Mouse (Mus musculus) large intestine, adult 2 months (tissue): ENCODE data around the gene Atp2a3. TPM values are rescaled to one million over a fixed set of nuclear protein-coding genes. Genes with fewer than 3 reads are reported as not detected.

Source experiments
- DNase-seq: peaks from one replicate; pipeline ENCODE4 v3.0.0-alpha.2; 2012; ENCODE audit warnings: low read depth, low spot score
- WGBS: fragments of 180-500 bp; shearing (Covaris S2); methylation state at CpG from one replicate; pipeline ENCODE4 v1.1.7; 2018; 5-methylcytosine and 5-hydroxymethylcytosine counted together
- polyA plus RNA-seq: library from polyadenylated mRNA; depleted of rRNA; stranded (reverse); fragments of >200 nt; gene quantifications from 2 replicates; pipeline ENCODE4 v1.2.3, GENCODE M21; 2012

Atp2a3 gene
- polyA plus RNA-seq, 1 experiment = 118 TPM

DNA sequence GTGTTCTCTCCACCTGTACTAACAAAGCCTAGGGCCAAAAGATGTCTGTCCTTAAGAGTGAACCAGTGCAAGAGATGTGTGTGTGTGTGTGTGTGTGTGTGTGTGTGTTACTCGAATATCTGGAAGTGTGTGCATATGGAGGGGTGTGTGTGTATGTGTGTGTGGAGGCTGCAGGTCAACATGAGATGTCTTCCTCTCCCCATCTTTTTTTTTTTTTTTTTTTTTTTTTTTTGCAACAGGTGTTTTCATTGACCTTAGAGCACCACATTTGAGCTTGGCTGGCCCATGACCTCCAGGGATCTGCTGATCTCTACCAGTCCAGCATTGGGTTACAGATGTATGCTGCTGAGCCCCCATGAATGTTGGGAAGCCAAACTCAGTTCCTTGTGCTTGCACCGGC is 35.8 kb downstream of the Atp2a3 start:
- WGBS = 86% methylated on average over 2 of the region's 2 CpGs
- no peak for DNase-seq

DNA sequence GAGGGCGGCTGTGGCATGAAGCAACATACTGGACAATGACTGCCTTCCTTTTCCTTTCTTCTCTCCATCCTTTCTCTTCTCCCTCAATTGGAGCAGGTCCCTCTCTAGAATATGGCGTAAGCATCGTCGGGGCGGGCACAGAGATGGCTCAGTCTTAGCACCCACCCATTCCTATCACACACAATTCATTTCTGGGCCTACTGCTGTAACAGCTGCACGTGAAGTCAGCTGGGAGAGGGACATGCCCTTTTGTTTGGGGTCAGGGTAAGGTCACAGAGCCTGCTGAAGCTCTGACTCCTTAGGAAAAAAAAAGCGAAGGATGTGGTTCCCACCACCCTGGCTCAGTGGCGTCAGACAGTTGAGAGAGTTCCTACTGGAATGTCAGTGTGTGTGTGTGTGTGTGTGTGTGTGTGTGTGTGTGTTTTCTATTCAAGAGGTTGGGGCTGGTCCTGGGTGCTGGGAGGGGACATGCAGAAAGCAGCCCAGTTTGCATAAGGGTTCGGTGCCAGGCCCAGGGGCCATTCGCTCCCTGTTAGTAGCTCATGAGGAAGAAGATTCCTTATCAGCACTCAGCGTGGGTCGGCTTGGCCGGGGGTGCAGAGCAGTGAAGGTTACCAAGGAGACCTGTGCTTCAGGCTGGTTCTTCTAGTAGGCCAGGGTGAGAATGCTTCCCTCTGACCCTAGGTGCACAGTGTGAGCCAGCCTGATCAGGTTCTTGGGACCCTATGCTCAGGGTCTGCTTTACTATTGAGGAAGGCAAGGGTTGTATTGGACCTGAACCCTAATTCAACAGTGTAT is 36.8 kb downstream of the Atp2a3 start:
- WGBS = 61% methylated on average over 13 of the region's 13 CpGs
- no peak for DNase-seq

DNA sequence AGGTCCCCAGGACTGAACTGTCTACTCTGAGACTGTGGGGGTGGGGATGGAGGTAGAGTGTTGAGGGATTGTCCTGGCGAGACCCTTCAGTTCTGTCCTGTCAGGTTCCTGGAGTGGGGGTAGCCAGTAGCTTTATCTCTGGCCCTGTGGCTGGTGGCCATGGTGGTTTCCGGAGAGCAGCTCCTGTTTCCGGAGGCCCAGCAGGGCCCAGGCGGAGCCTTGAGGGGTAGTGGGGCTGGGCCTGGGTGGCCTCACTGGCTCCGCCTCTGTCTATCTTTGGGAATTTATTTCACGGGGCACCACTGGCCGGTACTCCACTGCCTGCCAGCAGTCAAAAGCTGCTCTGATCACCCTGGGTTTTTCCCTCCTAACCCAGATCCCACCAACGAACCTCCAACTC is 37.8 kb downstream of the Atp2a3 start, which contains the start of gene P2rx1:
TSS of gene P2rx1 (plus strand) at position 333 of the 400 bp plus-strand sequence.
- 54% methylated on average over 8 of the region's 8 CpGs for WGBS
- DNase-seq = no peak

DNA sequence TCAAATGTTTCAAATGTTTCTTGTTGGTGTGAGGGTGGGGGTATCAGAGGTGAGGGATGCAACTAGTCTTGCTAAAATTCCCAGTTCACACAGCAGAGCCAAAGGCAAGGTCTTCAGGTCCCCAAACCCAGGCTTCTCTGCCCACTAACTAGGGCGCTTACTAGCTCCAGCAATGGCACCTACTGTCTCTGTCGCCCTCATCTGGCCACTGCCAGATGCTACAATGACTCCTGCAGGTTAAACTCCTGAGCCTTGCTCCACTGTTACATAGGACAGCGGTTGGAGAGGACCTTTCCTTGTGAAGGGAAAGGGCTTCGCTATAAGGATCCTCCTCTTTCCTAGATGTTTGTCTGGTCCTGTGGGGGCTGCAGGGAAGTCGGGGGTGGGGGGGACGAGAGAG is 40.1 kb downstream of the Atp2a3 start:
- 11% methylated on average over 6 of the region's 6 CpGs for WGBS

DNA sequence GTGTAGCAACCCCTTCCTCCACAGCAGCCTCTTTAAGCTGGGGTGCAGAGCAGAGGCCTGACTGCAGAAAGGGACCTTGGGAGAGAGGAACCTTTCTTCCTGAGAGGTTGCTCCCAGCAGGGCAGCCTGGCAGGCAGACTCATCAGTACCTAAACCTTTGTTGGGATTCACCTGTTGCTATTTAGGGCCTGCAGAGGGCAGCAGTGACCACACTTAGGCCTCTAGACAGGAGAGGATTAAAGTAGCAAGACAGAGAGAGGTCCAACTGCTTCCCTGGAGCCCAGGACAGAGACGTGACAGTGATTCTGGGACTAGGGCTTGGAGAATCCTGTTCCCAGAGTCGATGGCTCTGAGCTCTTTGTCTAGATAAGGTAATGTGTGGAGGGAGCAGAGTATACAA is 45.4 kb downstream of the Atp2a3 start:
- 3% methylated on average over 2 of the region's 2 CpGs for WGBS
- peak; percentile 69 for DNase-seq

More for the DNA sequence above, 40.1 kb downstream of the Atp2a3 start:
- DNase-seq = peak; percentile 32

DNA sequence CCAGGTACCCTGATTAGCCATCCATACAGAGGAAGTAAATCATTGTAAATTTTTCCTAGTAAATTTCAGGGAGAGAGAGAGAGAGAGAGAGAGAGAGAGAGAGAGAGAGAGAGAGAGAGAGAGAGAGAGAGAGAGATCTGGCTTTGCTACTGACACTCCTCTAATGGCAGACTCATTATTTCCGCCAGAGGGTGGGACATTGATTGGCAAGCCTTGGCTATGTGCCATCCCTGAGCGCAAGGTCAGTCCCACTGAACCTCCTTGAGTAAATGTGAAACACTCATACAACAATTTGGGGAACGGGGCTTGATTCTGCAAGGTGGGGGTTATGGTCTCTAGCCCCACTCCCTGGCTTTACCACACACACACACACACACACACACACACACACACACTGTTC is 46.1 kb downstream of the Atp2a3 start:
- DNase-seq = no peak
- 44% methylated on average over 3 of the region's 3 CpGs for WGBS

DNA sequence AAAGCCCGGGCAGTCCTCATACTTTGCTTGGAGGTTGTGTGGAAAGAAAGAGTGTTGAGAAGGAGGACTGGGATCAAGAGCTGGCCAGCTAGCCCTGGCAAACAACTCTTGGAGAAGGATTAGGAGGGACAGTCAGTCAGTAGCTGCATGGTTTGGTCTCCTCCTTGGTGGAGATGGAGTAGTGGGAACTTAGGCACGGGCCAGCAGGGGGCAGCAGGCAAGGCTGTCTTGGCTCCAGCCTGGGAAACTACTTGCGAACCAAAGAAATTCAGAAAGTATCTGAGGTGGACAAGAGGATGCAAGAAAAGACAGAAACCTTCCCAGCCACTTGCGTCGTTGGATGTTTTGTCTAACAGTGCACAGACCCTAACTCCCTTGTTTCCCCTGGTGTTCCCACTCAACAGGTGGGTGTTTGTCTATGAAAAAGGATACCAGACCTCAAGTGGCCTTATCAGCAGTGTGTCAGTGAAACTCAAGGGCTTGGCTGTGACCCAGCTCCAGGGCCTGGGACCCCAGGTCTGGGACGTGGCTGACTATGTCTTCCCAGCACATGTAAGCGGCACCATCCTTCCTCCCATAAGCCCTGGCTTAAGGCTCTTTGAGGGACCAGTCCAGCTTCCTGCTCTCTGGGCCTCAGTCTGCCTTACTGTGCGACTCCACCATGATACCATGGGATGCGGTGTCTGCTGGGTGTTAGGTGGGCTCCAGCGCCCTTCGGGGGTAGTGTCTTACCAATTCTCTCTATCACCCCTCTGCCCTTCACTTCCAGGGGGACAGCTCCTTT is 46.9 kb downstream of the Atp2a3 start:
- no peak for DNase-seq
- 56% methylated on average over 11 of the region's 11 CpGs for WGBS

DNA sequence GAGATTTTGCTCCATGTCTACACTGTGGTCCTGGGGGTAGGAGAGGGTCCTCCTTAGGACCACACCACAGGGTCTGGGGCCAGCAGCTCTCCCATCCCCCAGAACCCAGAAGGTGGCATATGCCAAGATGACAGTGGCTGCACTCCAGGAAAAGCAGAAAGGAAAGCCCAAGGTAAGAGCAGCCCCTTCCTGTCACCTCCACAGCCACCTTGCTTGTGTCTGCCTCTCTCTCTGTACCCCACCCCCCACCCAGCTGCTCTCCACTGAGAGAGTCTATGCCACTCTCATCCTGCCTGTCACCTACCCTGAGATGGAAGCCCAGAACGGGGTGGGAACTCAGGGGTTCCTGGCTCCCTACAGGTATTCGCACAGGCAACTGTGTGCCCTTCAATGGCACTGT is 47.9 kb downstream of the Atp2a3 start:
- WGBS = 71% methylated on average over 2 of the region's 2 CpGs

DNA sequence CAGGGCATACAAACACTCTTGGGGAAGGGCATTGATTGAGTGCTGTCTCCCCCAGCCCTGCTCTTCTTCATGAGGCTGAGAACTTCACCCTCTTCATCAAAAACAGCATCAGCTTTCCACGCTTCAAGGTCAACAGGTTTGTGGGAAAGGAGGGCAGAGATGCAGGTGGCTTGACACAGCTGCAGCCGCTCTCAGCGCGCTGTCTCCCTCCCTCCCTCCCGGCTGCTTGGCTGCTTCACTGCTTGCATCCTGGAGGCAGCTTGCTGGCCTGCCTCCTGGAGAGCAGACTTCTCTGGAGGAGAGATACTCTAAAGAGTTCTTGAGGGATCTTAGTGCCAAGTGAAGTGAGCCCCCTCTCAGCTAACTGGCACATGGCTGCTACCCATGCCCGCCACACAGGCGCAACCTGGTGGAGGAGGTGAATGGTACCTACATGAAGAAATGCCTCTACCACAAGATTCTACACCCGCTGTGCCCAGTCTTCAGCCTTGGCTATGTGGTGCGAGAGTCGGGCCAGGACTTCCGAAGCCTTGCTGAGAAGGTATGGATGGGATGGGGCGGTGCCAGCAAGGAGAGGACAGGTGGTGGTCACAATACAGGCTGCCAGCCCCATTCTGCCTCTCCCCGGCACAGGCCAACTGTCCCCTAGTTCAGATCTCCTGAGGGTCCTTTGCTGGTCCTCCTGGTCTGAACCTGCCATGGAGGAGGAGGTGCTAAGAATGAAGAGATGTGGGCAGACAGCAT is 48.7 kb downstream of the Atp2a3 start:
- WGBS = 76% methylated on average over 13 of the region's 13 CpGs
- DNase-seq = no peak

More for the DNA sequence above, 47.9 kb downstream of the Atp2a3 start:
- no peak for DNase-seq

DNA sequence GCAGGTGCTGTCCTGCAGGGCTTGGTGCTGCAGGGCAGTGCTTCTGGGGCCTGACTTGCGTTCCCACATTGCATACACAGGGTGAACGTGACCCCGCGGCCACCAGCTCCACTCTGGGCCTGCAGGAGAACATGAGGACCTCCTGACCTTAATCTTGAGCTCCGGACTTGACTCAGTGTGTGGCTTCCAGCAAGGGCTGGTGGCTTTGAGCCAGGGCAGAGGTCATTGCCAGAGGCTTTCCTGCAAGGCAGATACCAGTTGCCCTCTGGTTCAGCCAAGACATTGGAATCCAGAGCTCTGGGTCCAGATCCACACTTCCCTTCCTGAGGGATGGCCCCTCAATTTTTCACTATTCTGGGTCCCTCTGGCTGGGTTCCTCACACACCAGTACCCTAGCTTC is 53.0 kb downstream of the Atp2a3 start:
- no peak for DNase-seq
- 83% methylated on average over 5 of the region's 5 CpGs for WGBS

DNA sequence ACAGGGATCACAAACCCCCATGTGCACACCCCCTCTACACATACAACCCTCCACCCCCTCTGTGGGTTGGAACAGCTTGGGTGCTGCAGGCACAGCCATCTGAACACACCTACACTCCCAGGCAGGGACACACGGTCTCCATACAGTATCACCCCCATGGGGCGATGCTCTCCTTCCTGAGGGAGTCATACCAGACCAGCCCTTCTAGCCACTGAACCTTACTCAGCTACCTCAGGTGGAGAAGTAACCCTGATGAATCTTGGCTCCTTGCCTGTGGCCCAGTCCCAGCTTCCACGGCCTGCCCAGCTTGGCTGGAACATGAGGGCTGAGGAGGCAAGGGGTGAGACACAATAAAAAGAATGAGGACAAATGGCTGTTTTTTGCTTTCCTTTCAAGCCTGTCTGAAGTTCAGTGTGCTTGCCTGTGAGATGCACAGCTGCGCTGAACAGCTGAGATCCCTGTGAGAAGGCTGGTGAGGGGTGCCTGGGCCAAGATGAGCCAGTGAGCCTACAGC is 53.9 kb downstream of the Atp2a3 start:
- DNase-seq = no peak
- WGBS = 75% methylated on average over 4 of the region's 4 CpGs

DNA sequence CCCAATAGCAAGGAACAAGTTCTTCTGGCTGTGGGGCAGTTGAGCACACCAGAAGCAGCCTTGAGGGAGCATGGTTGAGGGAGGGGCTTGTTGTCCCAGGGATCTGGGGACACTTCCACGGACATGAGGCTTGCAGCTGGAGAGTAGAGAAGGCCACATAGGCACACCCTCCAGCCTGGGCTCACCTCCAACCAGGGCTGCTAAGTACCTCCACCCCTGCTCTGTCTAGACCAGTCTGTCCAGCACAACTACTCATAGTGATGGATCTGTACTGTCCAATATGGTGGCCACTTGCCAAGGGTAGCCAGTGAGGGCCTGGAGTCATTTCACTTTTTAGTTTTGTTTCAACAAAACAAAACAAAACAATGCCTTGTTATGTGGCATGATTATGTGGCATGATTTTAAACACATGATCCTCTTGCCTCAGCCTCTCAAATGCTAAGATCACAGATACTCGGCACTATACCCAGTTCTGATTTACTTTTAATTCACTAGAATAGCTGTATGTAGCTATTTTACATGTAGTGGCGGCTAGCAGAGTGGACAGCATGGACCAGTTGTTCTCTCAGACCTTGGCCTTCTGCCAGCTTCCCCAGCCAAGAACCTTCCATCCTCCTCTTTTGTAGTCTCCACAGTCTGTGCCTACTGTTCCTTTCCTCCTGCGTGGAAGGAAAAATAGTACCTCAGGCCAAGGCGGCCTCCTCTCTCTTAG is 54.6 kb downstream of the Atp2a3 start:
- no peak for DNase-seq
- WGBS = 62% methylated on average over 5 of the region's 5 CpGs

DNA sequence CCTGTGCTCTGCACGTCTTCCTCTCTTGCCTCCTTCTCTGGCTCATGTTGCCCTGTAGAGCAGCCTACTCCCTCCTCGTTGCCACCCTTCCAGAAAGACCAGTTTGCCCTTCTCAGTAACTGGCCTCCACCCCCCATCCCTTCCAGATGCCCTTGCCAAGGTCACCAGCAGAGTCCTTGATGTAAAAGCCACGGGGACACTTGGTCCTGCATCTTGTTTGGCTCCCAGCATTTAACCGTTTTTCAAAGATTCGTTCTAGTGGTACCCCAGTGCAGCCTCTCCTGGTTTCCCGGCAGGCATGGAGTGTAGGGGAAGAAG is 55.1 kb downstream of the Atp2a3 start:
- DNase-seq = no peak
- WGBS = 65% methylated on average over 6 of the region's 6 CpGs

DNA sequence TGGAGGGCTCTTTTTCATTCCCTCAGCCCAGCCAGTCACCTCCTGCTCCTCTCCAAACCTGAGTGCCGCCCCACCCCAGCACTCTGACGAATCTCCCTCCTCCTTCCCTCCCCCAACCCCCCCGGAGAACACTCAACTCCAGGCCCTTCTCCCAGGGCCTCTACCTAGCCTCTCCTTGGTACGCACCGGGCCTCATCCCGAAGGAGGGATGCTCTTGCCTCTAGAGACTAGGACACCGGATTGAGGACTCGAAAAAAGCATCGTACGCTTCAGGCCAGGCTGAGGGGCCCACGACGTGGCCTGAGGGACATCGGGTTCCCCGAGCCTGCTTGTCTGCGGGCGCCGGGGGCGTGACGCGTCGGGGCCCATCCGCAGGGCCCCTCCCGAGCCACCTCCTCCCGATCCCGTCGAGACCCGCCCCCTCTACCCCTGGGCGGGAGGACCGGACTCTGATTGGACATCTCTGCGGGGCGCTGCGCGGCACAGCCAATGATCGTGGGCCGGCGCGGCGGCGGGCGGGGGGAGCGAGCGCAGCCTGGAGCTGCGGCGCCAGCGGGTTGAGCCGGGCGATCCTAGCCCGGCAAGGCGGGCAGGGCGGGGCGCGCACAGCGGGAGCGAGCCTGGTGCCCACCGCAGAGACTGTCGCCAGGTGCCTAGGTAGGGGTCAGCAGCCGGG is 57.6 kb downstream of the Atp2a3 start, which contains the start of gene Camkk1:
TSS of gene Camkk1 (plus strand) at position 538 of the 676 bp plus-strand sequence.
- WGBS = under 1% methylated on average over 57 of the region's 57 CpGs
- DNase-seq = peak; percentile 36

DNA sequence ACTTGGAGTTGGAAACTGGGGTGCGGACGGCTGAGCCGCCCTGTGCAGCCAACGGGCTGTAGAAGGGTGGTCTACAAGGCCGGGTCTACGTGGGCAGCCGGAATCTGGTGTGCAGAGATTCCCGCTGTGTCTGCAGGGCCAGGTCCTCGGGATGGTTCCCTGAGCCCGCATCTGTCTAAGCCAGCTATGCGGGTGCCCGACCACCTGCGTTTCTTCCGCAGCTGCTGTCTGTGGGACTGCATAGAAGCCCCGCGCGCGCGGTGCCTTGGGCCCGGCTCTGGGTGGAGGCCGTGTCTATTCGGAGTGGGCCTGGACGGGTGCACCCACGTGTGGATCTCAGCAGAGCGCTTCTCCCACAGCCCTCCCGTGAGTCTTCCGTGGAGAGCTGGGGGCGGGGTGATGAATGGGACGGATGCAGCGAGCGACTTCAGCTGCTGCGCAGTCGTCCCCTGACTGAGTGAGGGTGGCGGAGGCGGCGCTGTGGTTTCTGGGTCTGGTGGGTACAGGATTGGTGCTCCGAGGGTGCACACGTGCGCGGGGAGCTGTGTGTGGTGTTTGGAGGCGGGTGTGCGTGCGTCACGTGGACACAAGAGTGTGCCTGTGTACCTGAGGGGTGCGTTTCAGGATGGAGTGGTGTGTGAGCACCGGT is 58.3 kb downstream of the Atp2a3 start:
- WGBS = under 1% methylated on average over 46 of the region's 46 CpGs
- DNase-seq = no peak

DNA sequence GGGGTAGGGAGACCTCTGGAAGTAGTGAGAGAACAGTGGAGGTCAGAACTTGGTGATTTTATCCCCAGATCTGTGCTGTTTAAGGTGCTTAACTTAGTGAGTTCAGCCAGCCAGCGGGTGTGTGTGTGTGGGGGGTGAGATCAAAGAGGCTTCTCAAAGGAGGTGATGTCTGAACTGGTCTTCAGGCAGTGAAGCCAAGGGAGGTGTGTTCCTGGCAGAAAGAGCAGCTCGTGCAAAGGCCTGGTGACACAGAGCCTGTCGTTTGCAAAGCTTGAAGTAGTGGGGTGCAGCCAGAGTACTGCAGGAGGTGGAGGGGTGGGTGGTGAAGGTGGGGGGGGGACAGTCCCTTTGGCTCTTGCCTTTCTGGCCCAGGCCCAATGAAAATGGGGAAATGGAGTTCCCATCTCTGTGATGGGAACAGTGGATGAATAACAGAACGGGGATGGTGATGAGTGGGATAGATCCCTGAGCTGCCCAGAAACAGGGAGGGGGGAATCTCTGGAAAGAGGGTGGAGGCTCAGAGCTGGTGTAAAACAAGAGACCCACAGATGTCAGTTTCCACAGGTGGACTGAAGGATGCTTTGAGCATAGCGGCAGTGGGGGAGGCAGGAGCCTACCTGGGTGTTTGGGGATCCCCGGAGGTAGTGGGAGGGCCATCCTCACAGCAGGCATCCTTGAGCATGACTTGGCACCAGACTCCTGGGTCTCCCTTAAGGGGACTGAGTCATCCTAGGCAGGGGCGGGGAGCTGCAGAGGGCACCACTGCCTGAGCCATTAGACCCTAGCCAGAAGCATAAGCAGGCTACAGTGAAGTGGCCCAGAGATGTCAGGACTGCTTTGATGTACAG is 60.2 kb downstream of the Atp2a3 start:
- WGBS = 67% methylated on average over 7 of the region's 7 CpGs

DNA sequence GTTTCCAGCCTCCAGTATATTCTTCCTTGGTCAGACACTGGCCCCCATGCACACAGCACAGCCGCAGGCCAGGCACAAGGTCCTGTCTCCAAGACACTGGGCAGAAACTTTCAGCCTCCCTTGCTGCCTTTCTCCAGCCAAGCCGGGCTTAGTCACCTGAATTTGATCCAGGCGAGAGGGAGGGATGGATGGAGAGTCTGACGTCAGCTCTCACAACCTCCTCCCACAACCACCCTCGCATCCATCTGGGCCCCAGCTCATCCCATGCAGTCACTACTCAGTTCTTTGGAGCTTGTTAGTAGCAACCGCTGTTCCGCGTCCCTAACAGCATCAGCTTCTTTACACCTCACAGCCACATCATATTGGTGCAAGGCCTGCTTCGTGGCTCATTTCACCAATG is 62.1 kb downstream of the Atp2a3 start:
- no peak for DNase-seq
- WGBS = 62% methylated on average over 9 of the region's 9 CpGs

More for the DNA sequence above, 60.2 kb downstream of the Atp2a3 start:
- DNase-seq = no peak

DNA sequence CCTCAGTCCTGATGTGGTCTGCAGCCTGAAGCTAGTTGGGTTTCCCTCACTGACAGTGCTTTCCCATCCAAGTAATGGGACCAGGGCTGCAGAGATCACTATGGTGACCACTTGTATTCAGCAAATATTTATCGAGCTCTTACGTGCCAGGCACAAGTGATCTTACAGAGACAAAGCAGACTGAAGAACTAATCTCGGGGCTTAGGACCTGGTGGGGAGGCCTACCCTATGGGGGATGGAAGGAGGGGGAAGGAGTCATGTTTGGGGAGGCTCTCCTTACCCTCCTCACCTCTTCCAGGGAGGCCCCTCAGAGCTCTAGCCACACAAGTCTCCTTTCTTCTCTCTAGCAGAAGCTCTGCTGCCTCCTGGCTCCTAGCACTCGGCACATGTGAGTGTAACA is 62.9 kb downstream of the Atp2a3 start:
- DNase-seq = no peak
- WGBS = 40% methylated on average over 4 of the region's 4 CpGs
